Mouse (Mus musculus) Patski (cell line): ENCODE data around the gene Prkaa1. TPM values are rescaled to one million over a fixed set of nuclear protein-coding genes. Genes with fewer than 3 reads are reported as not detected.
A peak's percentile ranks its signal among the peaks of the same experiment; 100 is the strongest.

Experiments
- ATAC-seq: fragments of 100-300 bp; one replicate; pipeline ENCODE4 v1.8.0; 2021
- CTCF ChIA-PET: fragments of 350-600 bp; sonication (Branson Sonifier 250); formaldehyde crosslinking; loops from one replicate; lab custom pipeline; 2022; ENCODE audit warnings: inconsistent platforms; lab: Charles Lee
- POLR2A ChIA-PET: fragments of 350-600 bp; sonication (Branson Sonifier 250); formaldehyde crosslinking; loops from one replicate; lab custom pipeline; 2022; ENCODE audit warnings: antibody characterized with exemption, inconsistent platforms; lab: Charles Lee
- DNase-seq: peaks from one replicate; pipeline ENCODE4 v3.0.0-alpha.2; 2011; ENCODE audit warnings: low read depth, low spot score
- H3K27me3 ChIP-seq: fragments of 371-371 bp; one replicate; pipeline ENCODE4 v1.5.1; 2021
- CTCF ChIP-seq: fragments of 100-300 bp; IDR thresholded peaks from one replicate; pipeline ENCODE4 v1.5.1; 2021
- in situ Hi-C: fragments of 300-500 bp; cut with MboI; formaldehyde crosslinking; loops from 3 replicates; pipeline ENCODE4 v1.11.1; 2018; ENCODE audit warnings: low pct_unique_long_range_greater_than_20kb, mixed read lengths
- polyA plus RNA-seq: library from polyadenylated mRNA; unstranded; gene quantifications from one replicate; pipeline ENCODE4 v1.2.3, GENCODE M21; 2021

Gene Prkaa1
- polyA plus RNA-seq, 1 experiment from 2014 or later: 39.2 TPM

DNA sequence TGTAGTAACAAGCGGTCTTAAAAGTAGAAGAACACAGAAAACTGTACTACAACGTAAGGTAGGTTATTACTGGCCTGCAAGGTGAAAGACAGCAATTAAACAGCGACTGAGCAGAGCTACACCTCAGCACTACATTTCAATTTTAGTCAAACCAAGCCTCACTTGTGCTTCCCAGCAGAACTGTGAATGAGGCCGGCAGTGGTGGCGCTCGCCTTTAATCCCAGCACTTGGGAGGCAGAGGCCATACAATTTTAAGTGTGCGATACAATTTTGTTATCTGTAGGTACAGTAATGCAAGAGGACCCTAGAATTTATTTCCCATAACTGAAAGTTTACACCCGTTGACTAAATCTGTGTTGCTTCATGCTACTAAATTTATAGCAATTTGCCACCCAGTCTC, 28.5 kb upstream of the Prkaa1 start:
- no peaks in the 10 kb centered on the region for H3K27me3 ChIP-seq
- in situ Hi-C loops: no loop called here

DNA sequence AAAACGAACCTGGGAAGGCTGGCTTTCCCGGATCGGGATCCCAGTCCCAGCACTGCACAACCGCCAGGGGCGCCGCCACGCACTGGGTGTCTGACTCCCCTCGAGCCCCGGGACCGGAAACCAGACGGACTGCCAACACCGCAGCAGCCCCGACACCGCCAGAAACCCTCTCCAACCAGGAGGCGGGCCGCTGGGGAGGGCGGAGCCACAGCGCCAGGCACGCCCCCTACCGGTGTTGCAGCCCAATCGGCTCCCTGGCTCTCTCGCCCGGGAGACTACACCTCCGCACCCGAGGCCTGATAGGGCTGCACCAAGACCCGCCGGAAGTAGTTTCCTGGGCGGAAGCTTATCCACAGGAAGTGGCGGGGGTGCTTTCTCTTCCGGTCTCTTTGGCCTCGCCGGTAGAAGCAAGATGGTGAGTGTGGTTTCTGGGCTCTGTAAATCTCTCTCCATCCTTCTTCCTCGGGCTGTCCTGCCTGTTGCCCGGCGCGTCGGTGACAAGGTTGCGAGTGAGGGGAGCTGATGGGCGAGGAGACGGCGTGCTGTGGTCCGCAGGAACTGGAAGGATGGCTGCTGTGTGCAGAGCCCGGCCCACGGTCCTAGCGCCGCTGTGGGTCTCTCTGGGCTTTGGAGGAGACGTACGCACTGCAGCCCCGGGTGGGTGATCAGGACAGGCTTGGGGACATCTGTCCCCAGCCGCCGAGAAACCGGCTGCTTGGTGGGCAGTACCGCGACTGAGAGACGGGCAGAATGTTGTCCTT, 27.2 kb upstream of the Prkaa1 start, which contains the start of gene Rpl37:
Gene Rpl37 (plus strand): TSS at position 376 of the 761 bp plus-strand sequence.
- peak; percentile 93 for TF ChIP-seq CTCF
- no peaks in the 10 kb centered on the region for H3K27me3 ChIP-seq
- POLR2A ChIA-PET: interaction anchor here (0.8 to 1.4 kb wide), 2 partner anchors 17 to 28 kb away, joined by 3 to 4 read pairs; no protein-coding TSS in a partner anchor
- DNase-seq: peak; percentile 81
- in situ Hi-C loops: no loop called here
- CTCF ChIA-PET: interaction anchor here (1.0 to 1.6 kb wide), 2 partner anchors 10 to 24 kb away, joined by 3 to 5 read pairs; no protein-coding TSS in a partner anchor
- peak; percentile 98 for ATAC-seq

More for the DNA sequence above, 28.5 kb upstream of the Prkaa1 start:
- DNase-seq (no peak), ATAC-seq (no peak)
- CTCF ChIA-PET: interaction anchor here (1.0 to 1.6 kb wide), 2 partner anchors 9 to 25 kb away, joined by 3 to 5 read pairs; no protein-coding TSS in a partner anchor
- POLR2A ChIA-PET: interaction anchor here (1.4 kb wide), 1 partner anchor 29 kb away, joined by 4 read pairs; no protein-coding TSS in a partner anchor
- no peak for TF ChIP-seq CTCF

DNA sequence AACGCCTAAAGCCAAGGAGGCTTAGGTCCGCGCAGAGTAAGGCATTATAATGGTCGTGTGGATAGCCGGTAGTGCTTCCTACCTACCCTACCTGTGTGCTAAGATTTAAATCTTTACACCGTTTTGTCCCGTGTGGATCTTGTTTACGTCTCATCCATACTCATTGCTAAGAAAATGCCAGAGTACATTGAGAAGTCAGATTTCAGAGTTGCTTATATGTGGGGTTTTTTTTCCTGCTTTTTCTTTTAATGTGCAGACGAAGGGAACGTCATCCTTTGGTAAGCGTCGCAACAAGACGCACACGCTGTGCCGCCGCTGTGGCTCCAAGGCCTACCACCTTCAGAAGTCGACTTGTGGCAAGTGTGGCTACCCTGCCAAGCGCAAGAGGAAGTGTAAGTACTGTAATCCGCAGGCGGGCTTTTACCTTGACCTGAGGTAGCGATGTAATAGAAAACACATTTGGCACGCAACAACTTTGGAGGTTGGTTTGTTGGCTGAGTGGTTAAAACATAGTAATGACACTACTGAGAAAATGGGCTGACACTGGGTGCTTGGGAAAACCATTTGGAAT, 26.5 kb upstream of the Prkaa1 start:
- CTCF ChIA-PET: no interaction called here
- no peak for ATAC-seq
- DNase-seq: no peak
- no peaks in the 10 kb centered on the region for H3K27me3 ChIP-seq
- TF ChIP-seq CTCF: no peak
- in situ Hi-C loops: no loop called here
- POLR2A ChIA-PET: no interaction called here

DNA sequence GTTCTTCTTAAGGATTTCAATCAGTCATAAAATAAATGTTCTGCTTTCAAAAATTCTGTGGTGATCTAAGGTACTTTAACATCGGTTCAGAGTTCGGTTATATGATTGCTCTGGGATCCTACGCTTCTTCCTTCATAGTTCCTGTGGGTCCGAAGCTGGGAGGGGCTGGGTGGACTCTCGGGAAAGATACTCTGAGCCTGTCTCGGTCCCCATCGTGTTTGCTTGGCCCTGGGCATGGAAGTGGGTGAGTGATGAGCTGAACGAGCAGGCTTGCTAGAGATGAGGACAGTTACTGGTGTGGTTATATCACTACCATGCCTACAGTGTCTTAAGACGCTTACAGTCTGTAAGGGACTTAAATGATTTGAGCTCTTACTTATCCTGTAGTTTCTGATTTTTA, 25.0 kb upstream of the Prkaa1 start:
- TF ChIP-seq CTCF: no peak
- DNase-seq: no peak
- CTCF ChIA-PET: interaction anchor here (0.7 to 1.4 kb wide), 3 partner anchors 11 to 76 kb away, joined by 3 to 4 read pairs (median 4); no protein-coding TSS in a partner anchor
- in situ Hi-C loops: no loop called here
- H3K27me3 ChIP-seq: no peaks in the 10 kb centered on the region
- POLR2A ChIA-PET: no interaction called here
- ATAC-seq: no peak

DNA sequence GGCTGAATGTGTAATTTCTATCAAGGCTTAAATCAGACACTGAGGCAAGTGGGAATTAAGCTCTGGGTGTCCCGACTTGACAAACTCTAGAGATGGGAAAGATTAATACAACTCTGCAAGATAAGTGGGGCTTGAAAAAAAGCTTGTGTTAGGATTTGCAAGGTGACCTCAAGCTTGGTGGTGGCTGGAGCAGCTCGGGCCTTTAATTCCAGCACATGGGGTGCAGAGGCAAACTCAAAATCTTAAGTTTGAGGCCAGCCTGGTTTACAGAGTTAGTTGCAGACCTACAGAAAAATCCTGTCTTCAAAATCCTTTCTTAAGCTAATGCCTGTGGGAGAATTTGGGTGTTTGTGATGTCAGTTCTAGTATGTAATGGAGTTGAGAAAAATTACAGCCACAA, 24.5 kb upstream of the Prkaa1 start:
- in situ Hi-C loops: no loop called here
- CTCF ChIA-PET: interaction anchor here (0.7 to 1.4 kb wide), 5 partner anchors 10 to 75 kb away, joined by 3 to 4 read pairs (median 3); no protein-coding TSS in a partner anchor
- ATAC-seq: no peak
- POLR2A ChIA-PET: interaction anchor here (1.3 kb wide), 1 partner anchor 23 kb away, joined by 3 read pairs; no protein-coding TSS in a partner anchor
- no peak for DNase-seq
- no peak for TF ChIP-seq CTCF
- no peaks in the 10 kb centered on the region for H3K27me3 ChIP-seq

DNA sequence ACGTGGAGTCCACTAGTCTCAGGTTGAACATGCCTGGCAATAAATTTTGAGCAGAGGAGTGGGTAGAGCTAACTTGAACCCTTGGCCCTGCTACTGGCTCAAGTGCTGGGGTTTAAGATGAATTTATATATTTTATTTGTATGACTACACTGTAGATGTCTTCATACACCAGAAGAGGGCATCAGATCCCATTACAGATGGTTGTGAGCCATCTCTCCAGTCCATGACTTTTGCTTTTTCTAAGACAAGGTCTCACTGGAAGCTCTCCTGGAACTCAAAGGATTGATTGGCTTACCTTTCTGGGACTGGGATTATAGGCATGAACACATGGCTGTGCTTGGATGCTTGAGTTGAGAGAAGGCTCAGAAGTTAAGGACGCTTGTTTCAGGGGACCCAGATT, 24.0 kb upstream of the Prkaa1 start:
- peak; percentile 35 for TF ChIP-seq CTCF
- POLR2A ChIA-PET: interaction anchor here (0.7 to 1.3 kb wide), 2 partner anchors 22 to 99 kb away, joined by 3 read pairs; no protein-coding TSS in a partner anchor
- DNase-seq: no peak

DNA sequence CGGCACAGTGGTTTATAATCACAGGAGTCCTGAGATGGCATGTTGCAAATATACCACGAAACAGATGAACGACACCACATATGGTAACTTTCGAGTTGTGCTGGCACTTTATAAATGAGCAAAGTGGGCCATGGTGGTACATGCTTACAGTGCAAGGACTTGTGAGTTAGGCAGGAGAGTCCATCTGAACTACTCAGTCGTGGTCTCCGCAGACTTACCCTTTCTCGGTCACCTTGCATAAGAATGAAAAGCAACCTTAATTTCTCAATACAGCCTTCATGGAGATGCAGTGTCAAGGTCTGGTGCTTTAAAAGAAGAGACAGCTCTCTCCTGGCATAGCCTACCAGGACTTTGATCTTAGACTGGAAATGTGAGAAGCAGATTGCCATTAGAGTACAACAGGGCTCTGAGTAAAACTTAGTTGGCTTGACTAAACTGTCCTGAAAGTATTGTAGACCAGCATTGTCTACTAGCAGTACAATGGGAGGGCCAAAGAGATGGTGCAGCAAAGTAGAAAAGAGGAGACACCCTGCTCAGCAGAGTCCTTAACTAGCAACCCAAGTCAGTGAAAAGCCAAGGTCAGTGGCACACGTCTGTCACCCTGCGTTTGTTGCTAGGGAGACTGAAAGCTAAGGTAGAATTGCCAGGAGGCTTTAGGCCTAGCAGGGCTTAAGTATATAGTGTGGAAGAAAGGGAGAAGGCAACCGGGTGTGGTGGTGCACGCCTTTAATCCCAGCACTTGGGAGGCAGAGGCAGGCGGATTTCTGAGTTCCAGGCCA, 21.9 kb upstream of the Prkaa1 start:
- ChIA-PET CTCF (no interaction called here), POLR2A (no interaction called here)
- DNase-seq (no peak), ATAC-seq (no peak)
- no peak for TF ChIP-seq CTCF
- in situ Hi-C loops: no loop called here
- H3K27me3 ChIP-seq: no peaks in the 10 kb centered on the region

More for the DNA sequence above, 24.0 kb upstream of the Prkaa1 start:
- H3K27me3 ChIP-seq: no peaks in the 10 kb centered on the region
- CTCF ChIA-PET: interaction anchor here (0.6 to 1.4 kb wide), 5 partner anchors 10 to 75 kb away, joined by 3 to 4 read pairs (median 3); no protein-coding TSS in a partner anchor
- ATAC-seq: no peak
- in situ Hi-C loops: no loop called here

DNA sequence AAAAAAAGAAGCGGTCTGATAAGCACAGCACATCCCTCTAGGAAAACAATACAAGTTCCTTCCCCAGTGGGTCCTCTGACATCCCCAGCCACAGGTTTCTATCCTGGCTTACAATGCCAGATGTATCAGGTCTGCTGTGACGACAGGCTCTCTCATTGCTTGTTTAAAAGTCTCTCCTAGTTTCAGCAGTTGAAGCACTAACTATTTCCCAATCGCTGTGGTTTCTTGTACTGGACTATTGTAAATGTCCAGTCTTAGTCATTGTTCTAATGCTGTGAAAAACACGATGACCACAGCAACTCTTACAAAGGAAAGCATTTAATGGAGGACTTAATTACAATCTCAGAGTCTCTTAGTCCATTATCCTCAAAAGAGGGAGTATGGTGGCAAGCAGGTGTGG, 17.2 kb upstream of the Prkaa1 start:
- ChIA-PET CTCF (no interaction called here), POLR2A (no interaction called here)
- peak; percentile 75 for ATAC-seq
- in situ Hi-C loops: no loop called here
- no peak for DNase-seq
- TF ChIP-seq CTCF: no peak
- H3K27me3 ChIP-seq: no peaks in the 10 kb centered on the region

DNA sequence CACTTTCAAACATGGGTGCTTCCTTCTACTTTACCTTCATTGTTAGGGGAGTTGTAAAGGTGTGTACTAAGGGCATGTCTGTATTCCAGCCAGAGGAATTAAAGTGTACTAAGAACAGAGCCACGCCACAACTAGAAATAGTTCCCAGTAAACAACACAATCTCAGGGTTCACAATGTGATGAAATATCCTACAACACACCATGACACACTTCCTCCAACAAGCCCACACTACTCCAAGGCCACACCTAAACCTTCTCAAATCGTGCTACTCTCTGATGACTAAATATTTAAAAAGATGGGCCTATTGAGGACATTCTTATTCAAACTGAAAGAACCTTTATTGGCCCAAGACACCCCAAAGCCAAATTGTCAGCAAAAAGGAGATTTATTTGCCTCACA, 16.2 kb upstream of the Prkaa1 start:
- POLR2A ChIA-PET: interaction anchor here (0.6 to 0.9 kb wide), 2 partner anchors 8 to 15 kb away, joined by 3 read pairs; no protein-coding TSS in a partner anchor
- ATAC-seq (no peak), DNase-seq (no peak)
- in situ Hi-C loops: no loop called here
- CTCF ChIA-PET: no interaction called here
- no peak for TF ChIP-seq CTCF
- no peaks in the 10 kb centered on the region for H3K27me3 ChIP-seq
